Mouse (Mus musculus): ENCODE data around the gene Pigo.

- TF ChIP-seq FLI1 (IDR thresholded peaks at IDR 0.05; ENCODE audit: low read length) = no peak
- TF ChIP-seq GATA1 (IDR thresholded peaks at IDR 0.05; ENCODE audit: borderline replicate concordance, low read length) = no peak
Observed at GRCm38 (mm10) chr4:43058392-43058752, 32.8 kb upstream of the Pigo start.
